Mouse (Mus musculus): ENCODE results near the gene Baiap2. TPM values are rescaled to one million over a fixed set of nuclear protein-coding genes. Genes with fewer than 3 reads are reported as not detected.

Baiap2 gene
- total and polyA plus RNA-seq, 3 experiments = 5.8 to 10.9 (median 10.3) TPM

GRCm38 (mm10) chr11:119955432-119955831 lies 12.9 kb downstream of the Baiap2 start:
- WGBS = 34% methylated on average over 3 of the region's 3 CpGs
- Histone ChIP-seq H3K27me3 (ENCODE audit: control insufficient read depth, insufficient read depth, low read length) (no peaks in the 10 kb centered on the region), H3K36me3 (ENCODE audit: control insufficient read depth, insufficient read depth, low read length) (no peaks in the 10 kb centered on the region), H3K4me3 (no peak overlapping the region), H3K27ac (peak overlapping the region; percentile 40), H3K79me2 (replicated peaks; ENCODE audit: control insufficient read depth, insufficient read depth, low read length) (no peaks in the 10 kb centered on the region), H3K4me1 (ENCODE audit: control insufficient read depth, insufficient read depth, low read length) (peaks cover 38% of the 10 kb centered on the region), H3K9ac (ENCODE audit: low read depth, low read length) (no peak overlapping the region)
- DNase-seq = peak in 1 of 2 experiments; percentile 33
- 0 out of 2 replicates have a peak, but pooled peaks have one; percentile 35 for TF ChIP-seq EP300 (IDR thresholded peaks at IDR 0.05; ENCODE audit: insufficient read depth, low read depth, low read length)
- TF ChIP-seq CTCF (IDR thresholded peaks at IDR 0.05) = no peak
- intact Hi-C loops (cut with DNase I) = loop anchor here (2.0 kb wide), 1 partner anchor 25 kb away; no protein-coding TSS in a partner anchor

GRCm38 (mm10) chr11:119956590-119956989 lies 14.0 kb downstream of the Baiap2 start:
- H3K4me3 ChIP-seq = no peak overlapping the region
- no peak overlapping the region for H3K9ac ChIP-seq (ENCODE audit: low read depth, low read length)
- H3K36me3 ChIP-seq (ENCODE audit: control insufficient read depth, insufficient read depth, low read length) = no peaks in the 10 kb centered on the region
- intact Hi-C loops (cut with DNase I) = no loop called here
- DNase-seq = no peak
- no peaks in the 10 kb centered on the region for H3K27me3 ChIP-seq (ENCODE audit: control insufficient read depth, insufficient read depth, low read length)
- no peak for TF ChIP-seq EP300 (IDR thresholded peaks at IDR 0.05; ENCODE audit: insufficient read depth, low read depth, low read length)
- no peak for TF ChIP-seq POLR2A (IDR thresholded peaks at IDR 0.05; ENCODE audit: insufficient read depth, low read depth, low read length)
- H3K27ac ChIP-seq = no peak overlapping the region
- 93% methylated on average over 13 of the region's 13 CpGs for WGBS
- peaks cover 36% of the 10 kb centered on the region for H3K4me1 ChIP-seq (ENCODE audit: control insufficient read depth, insufficient read depth, low read length)
- no peaks in the 10 kb centered on the region for H3K79me2 ChIP-seq (replicated peaks; ENCODE audit: control insufficient read depth, insufficient read depth, low read length)

GRCm38 (mm10) chr11:119958856-119959255 lies 16.3 kb downstream of the Baiap2 start:
- no peak overlapping the region for H3K9ac ChIP-seq (ENCODE audit: low read depth, low read length)
- intact Hi-C loops (cut with DNase I) = no loop called here
- no peak for TF ChIP-seq POLR2A (IDR thresholded peaks at IDR 0.05; ENCODE audit: insufficient read depth, low read depth, low read length)
- no peak for TF ChIP-seq CTCF (IDR thresholded peaks at IDR 0.05)
- TF ChIP-seq EP300 (IDR thresholded peaks at IDR 0.05; ENCODE audit: insufficient read depth, low read depth, low read length) = no peak
- peaks cover 17% of the 10 kb centered on the region for H3K4me1 ChIP-seq (ENCODE audit: control insufficient read depth, insufficient read depth, low read length)
- DNase-seq = no peak
- no peaks in the 10 kb centered on the region for H3K79me2 ChIP-seq (replicated peaks; ENCODE audit: control insufficient read depth, insufficient read depth, low read length)
- 48% methylated on average over 7 of the region's 7 CpGs for whole genome bisulfite sequencing
- no peaks in the 10 kb centered on the region for H3K36me3 ChIP-seq (ENCODE audit: control insufficient read depth, insufficient read depth, low read length)
- no peaks in the 10 kb centered on the region for H3K27me3 ChIP-seq (ENCODE audit: control insufficient read depth, insufficient read depth, low read length)
- H3K4me3 ChIP-seq = no peak overlapping the region
- H3K27ac ChIP-seq = no peak overlapping the region

GRCm38 (mm10) chr11:119959714-119960113 lies 17.2 kb downstream of the Baiap2 start:
- Histone ChIP-seq H3K27me3 (ENCODE audit: control insufficient read depth, insufficient read depth, low read length) (no peaks in the 10 kb centered on the region), H3K9ac (ENCODE audit: low read depth, low read length) (no peak overlapping the region), H3K27ac (no peak overlapping the region), H3K4me1 (ENCODE audit: control insufficient read depth, insufficient read depth, low read length) (peaks cover 11% of the 10 kb centered on the region), H3K79me2 (replicated peaks; ENCODE audit: control insufficient read depth, insufficient read depth, low read length) (no peaks in the 10 kb centered on the region), H3K4me3 (no peak overlapping the region), H3K36me3 (ENCODE audit: control insufficient read depth, insufficient read depth, low read length) (no peaks in the 10 kb centered on the region)
- TF ChIP-seq CTCF (IDR thresholded peaks at IDR 0.05) (no peak), POLR2A (IDR thresholded peaks at IDR 0.05; ENCODE audit: insufficient read depth, low read depth, low read length) (no peak), EP300 (IDR thresholded peaks at IDR 0.05; ENCODE audit: insufficient read depth, low read depth, low read length) (no peak)
- WGBS = 62% methylated on average over 4 of the region's 4 CpGs
- DNase-seq = no peak
- intact Hi-C loops (cut with DNase I) = no loop called here

GRCm38 (mm10) chr11:119960671-119961070 lies 18.1 kb downstream of the Baiap2 start:
- WGBS = 84% methylated on average over 6 of the region's 6 CpGs
- H3K79me2 ChIP-seq (replicated peaks; ENCODE audit: control insufficient read depth, insufficient read depth, low read length) = no peaks in the 10 kb centered on the region
- H3K4me1 ChIP-seq (ENCODE audit: control insufficient read depth, insufficient read depth, low read length) = peaks cover 3% of the 10 kb centered on the region
- no peaks in the 10 kb centered on the region for H3K36me3 ChIP-seq (ENCODE audit: control insufficient read depth, insufficient read depth, low read length)
- no peaks in the 10 kb centered on the region for H3K27me3 ChIP-seq (ENCODE audit: control insufficient read depth, insufficient read depth, low read length)
- no peak for TF ChIP-seq CTCF (IDR thresholded peaks at IDR 0.05)
- TF ChIP-seq EP300 (IDR thresholded peaks at IDR 0.05; ENCODE audit: insufficient read depth, low read depth, low read length) = no peak
- no peak for TF ChIP-seq POLR2A (IDR thresholded peaks at IDR 0.05; ENCODE audit: insufficient read depth, low read depth, low read length)
- H3K9ac ChIP-seq (ENCODE audit: low read depth, low read length) = no peak overlapping the region
- no peak for DNase-seq
- intact Hi-C loops (cut with DNase I) = no loop called here
- H3K4me3 ChIP-seq = no peak overlapping the region
- no peak overlapping the region for H3K27ac ChIP-seq

- H3K36me3 ChIP-seq (ENCODE audit: control insufficient read depth, insufficient read depth, low read length) = no peaks in the 10 kb centered on the region
- no peaks in the 10 kb centered on the region; the same call in 1 of the 2 replicates for H3K4me1 ChIP-seq (ENCODE audit: control insufficient read depth, insufficient read depth, low read length)
- no peak for DNase-seq
- no peaks in the 10 kb centered on the region for H3K27me3 ChIP-seq (ENCODE audit: control insufficient read depth, insufficient read depth, low read length)
- WGBS = 69% methylated on average over 3 of the region's 3 CpGs
- H3K9ac ChIP-seq (ENCODE audit: low read depth, low read length) = no peak overlapping the region
- no peaks in the 10 kb centered on the region for H3K79me2 ChIP-seq (replicated peaks; ENCODE audit: control insufficient read depth, insufficient read depth, low read length)
- no peak overlapping the region for H3K4me3 ChIP-seq
- TF ChIP-seq POLR2A (IDR thresholded peaks at IDR 0.05; ENCODE audit: insufficient read depth, low read depth, low read length) (no peak), EP300 (IDR thresholded peaks at IDR 0.05; ENCODE audit: insufficient read depth, low read depth, low read length) (no peak), CTCF (IDR thresholded peaks at IDR 0.05) (no peak)
- no peak overlapping the region for H3K27ac ChIP-seq
- intact Hi-C loops (cut with DNase I) = no loop called here
Observed at GRCm38 (mm10) chr11:119961511-119961910, 18.9 kb downstream of the Baiap2 start.

Data from heart, adult 2 months (tissue).